Mouse (Mus musculus): ENCODE data around the gene Ybey.

Ybey gene

GRCm38 (mm10) chr10:76442178-76443088, 26.5 kb downstream of the Ybey start, which contains the start of gene Pcnt:
Gene Pcnt, minus strand, starts transcription at chr10:76442786.
- peak; percentile 97 to 98 for DNase-seq

GRCm38 (mm10) chr10:76440281-76440680, 28.6 kb downstream of the Ybey start, which contains the start of gene AC141477.1:
Gene AC141477.1, minus strand, starts transcription at chr10:76440444.
- no peak for DNase-seq

DNA sequence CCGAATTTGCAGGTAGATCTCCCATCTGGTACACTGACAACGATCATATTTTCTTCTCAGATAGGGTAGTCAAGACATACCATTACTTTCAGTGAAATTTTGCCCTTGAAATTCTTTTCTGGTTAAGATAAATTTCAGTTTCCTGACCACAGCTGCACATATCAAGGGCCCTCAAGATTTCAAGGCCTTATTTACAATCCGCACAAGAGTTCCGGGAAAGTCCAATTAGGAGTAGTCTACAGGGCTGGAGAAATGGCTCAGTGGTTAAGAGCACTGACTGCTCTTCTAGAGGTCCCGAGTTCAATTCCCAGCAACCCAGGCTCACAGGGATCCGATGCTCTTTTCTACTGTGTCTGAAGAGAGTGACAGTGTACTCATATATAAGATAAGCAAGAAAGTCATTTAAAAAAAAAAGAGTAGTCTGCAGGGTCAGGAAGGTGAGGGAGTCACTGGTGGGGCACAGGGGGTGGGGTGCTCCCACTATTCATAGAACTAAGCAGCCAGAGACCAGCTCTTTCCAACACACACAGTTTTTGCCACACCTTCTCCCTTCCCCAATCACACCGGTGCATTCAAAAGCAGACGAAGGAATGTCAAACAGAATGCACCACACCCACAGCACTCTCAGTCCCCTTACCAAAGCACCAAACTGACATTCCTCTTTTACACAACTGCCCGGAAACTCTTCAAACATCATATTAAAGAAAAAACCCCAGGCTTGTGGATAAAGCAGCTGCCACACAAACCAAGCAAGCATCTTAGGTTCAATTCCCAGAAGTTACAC, 29.6 kb downstream of the Ybey start:
- no peak for DNase-seq

DNA sequence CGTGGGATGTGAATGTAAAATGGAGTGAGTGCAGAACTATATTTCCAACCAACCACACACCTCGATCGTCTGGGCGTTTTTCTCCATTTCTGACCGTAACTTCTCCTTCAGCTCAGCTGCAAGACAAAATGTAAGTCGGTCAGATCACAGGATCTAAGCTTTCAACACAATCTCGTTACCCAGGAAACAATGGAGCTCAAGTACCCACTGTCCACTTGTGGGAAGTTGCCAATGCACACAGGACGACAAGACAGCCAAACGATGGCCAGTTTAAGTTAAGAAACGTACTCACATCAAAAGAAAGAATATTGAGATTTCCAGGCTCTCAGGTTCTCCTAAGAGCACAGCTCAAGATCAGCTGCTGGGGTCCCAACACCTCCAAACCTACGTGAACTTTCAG, 35.0 kb downstream of the Ybey start:
- no peak for DNase-seq

GRCm38 (mm10) chr10:76425674-76426073, 43.2 kb downstream of the Ybey start:
- DNase-seq, result no peak

DNA sequence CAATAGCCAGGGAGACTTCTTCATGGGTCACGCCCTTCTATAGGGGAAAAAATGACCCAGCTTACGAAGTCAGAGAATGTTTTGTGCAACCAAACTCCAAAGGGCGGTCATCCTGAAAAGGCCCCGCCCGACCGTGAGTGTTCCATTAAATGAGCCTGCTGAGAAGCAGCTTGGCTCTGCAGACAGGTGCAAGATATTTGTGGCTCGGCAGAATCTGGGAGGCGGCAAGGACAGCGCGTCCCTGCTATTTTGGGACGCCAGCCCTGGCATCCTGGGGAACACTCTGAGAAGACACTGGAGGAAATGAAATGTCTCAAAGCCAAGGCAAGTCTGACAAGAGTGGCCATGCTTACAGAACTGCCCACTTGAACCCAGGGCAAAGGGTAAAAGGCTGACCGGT, 52.1 kb downstream of the Ybey start:
- peak; percentile 37 to 68 for DNase-seq

Measured in kidney, postnatal 36 days (tissue).